Mouse (Mus musculus) embryonic fibroblast, embryonic 13.5 days (primary cell): Measurements from ENCODE around the gene Agrp.

Experiments
- CTCF ChIP-seq: IDR thresholded peaks from 2 replicates; pipeline ENCODE4 v1.5.1; 2011; ENCODE audit warnings: mild to moderate bottlenecking, control low read depth, low read length, moderate library complexity, borderline replicate concordance; ENCODE audit not compliant: insufficient read depth
- POLR2A ChIP-seq: IDR thresholded peaks from 2 replicates; pipeline ENCODE4 v1.6.1; 2011; ENCODE audit warnings: low read depth, mild to moderate bottlenecking, control low read depth, low read length, moderate library complexity

GRCm38 (mm10) chr8:105542808-105543207 is 94.4 kb downstream of the Agrp start:
- TF ChIP-seq CTCF (no peak), POLR2A (no peak)
